ENCODE assay signal across 9 mouse cellular contexts in the genomic region with DNA sequence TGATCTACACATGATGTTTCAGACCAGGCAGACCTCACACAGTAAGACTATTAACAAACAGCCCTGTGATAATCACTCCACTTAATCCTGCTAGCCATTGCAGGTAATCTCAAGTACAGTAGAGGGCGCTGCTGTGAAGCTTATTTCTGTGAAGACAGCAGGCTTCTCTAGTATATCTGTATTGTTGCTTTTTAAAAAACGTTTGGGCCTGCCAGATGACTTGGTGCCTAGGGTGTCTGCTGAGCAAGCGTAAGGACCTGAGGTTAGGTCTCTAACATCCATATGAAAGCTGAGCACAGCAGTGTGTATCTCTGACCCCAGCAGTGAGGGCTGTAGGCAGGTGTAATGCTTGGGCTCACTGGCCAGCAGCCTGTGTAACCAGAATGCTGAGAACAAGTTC.
A peak's percentile ranks its signal among the peaks of the same experiment; 100 is the strongest.
DNase-seq lines count a peak whose midpoint lies in the region; ATAC-seq and TF ChIP-seq lines count a peak whose summit lies in the region.
"Had no signal": no experiment of that assay in that cellular context is flagged by ENCODE, and none has a peak within 500 bp of the region (broad histone marks: within the 10 kb centered on the region; RNA-seq: fewer than 3 reads in every experiment).

No protein-coding gene starts in this region.

- H3K9ac ChIP-seq in heart, adult 2 months (ENCODE audit: low read depth, low read length), result no peak overlapping the region
- H3K9ac ChIP-seq in hindbrain, embryonic 16.5 days (ENCODE audit: low read depth, low read length), result peak overlapping the region; percentile 38; the same call in 1 of the 2 replicates
- no peak overlapping the region for H3K9ac ChIP-seq in midbrain, embryonic 15.5 days
- H3K9ac ChIP-seq: limb, embryonic 15.5 days had no signal

- intact Hi-C loops in heart, adult 2 months (cut with DNase I), result loop anchor here (2.0 to 10.0 kb wide), 3 partner anchors 61 to 205 kb away; a partner anchor contains a TSS
- intact Hi-C loops in heart, postnatal 25 days (cut with DNase I), result loop anchor here (5.0 kb wide), 2 partner anchors 62 to 117 kb away; a partner anchor contains a TSS
- intact Hi-C loops in left cerebral cortex, postnatal 10 days (cut with DNase I), result loop anchor here (5.0 to 10.0 kb wide), 2 partner anchors 115 to 252 kb away; a partner anchor contains a TSS

- no peaks in the 10 kb centered on the region for H3K36me3 ChIP-seq in heart, adult 2 months (ENCODE audit: control insufficient read depth, insufficient read depth, low read length)
- no peaks in the 10 kb centered on the region for H3K36me3 ChIP-seq in hindbrain, embryonic 16.5 days (ENCODE audit: control insufficient read depth, insufficient read depth, low read length)
- H3K36me3 ChIP-seq in midbrain, embryonic 15.5 days (replicated peaks), result no peaks in the 10 kb centered on the region
- H3K36me3 ChIP-seq: limb, embryonic 15.5 days had no signal

- no peak overlapping the region for H3K4me2 ChIP-seq in hindbrain, embryonic 16.5 days (ENCODE audit: low read length)
- no peak overlapping the region for H3K4me2 ChIP-seq in midbrain, embryonic 15.5 days
- H3K4me2 ChIP-seq: limb, embryonic 15.5 days had no signal

- 19% methylated on average over 3 of the region's 3 CpGs for WGBS in heart, adult 2 months
- WGBS in hindbrain, embryonic 16.5 days, result 18% methylated on average over 3 of the region's 3 CpGs
- WGBS in midbrain, embryonic 15.5 days, result 25% methylated on average over 3 of the region's 3 CpGs

- peak in 1 of 2 experiments; percentile 18 for DNase-seq in heart, adult 2 months
- no peak for DNase-seq in heart, postnatal 25 days (ENCODE audit: low spot score)
- peak; percentile 61 for DNase-seq in MN1 (ENCODE audit: low spot score)
- DNase-seq in embryo, embryonic 11.5 days (ENCODE audit: low read depth, low spot score), result peak; percentile 40
- peak; percentile 22 to 33 for DNase-seq in left cerebral cortex, postnatal 10 days (ENCODE audit: extremely low spot score in 1 of 2, low spot score in 2 of 2)
- no peak for DNase-seq in spleen, postnatal 4 days (ENCODE audit: low spot score in 2 of 2)

- H3K27me3 ChIP-seq in heart, adult 2 months (ENCODE audit: control insufficient read depth, insufficient read depth, low read length), result no peaks in the 10 kb centered on the region
- no peaks in the 10 kb centered on the region for H3K27me3 ChIP-seq in hindbrain, embryonic 16.5 days (replicated peaks; ENCODE audit: control insufficient read depth, insufficient read depth, low read length)
- H3K27me3 ChIP-seq in midbrain, embryonic 15.5 days (replicated peaks), result no peaks in the 10 kb centered on the region
- H3K27me3 ChIP-seq: limb, embryonic 15.5 days had no signal

- H3K27ac ChIP-seq in heart, adult 2 months, result no peak overlapping the region
- H3K27ac ChIP-seq in hindbrain, embryonic 16.5 days (ENCODE audit: low read depth, low read length), result no peak overlapping the region
- no peak overlapping the region for H3K27ac ChIP-seq in midbrain, embryonic 15.5 days
- H3K27ac ChIP-seq: limb, embryonic 15.5 days had no signal

- H3K4me3 ChIP-seq in heart, adult 2 months, result no peak overlapping the region
- H3K4me3 ChIP-seq in hindbrain, embryonic 16.5 days (ENCODE audit: low read length), result no peak overlapping the region
- no peak overlapping the region for H3K4me3 ChIP-seq in midbrain, embryonic 15.5 days
- H3K4me3 ChIP-seq: limb, embryonic 15.5 days had no signal

- H3K79me2 ChIP-seq in heart, adult 2 months (replicated peaks; ENCODE audit: control insufficient read depth, insufficient read depth, low read length), result no peaks in the 10 kb centered on the region

- peak; percentile 81 for ATAC-seq in hindbrain, embryonic 16.5 days
- peak; percentile 71 for ATAC-seq in midbrain, embryonic 15.5 days (replicated peaks)

- TF ChIP-seq EP300 in heart, adult 2 months (IDR thresholded peaks at IDR 0.05; ENCODE audit: insufficient read depth, low read depth, low read length), result no peak

- TF ChIP-seq CTCF in heart, adult 2 months (IDR thresholded peaks at IDR 0.05), result peak; percentile 72

- peaks cover 2% of the 10 kb centered on the region; the same call in 1 of the 2 replicates for H3K4me1 ChIP-seq in heart, adult 2 months (ENCODE audit: control insufficient read depth, insufficient read depth, low read length)
- H3K4me1 ChIP-seq in hindbrain, embryonic 16.5 days (ENCODE audit: control insufficient read depth, insufficient read depth, low read depth, low read length), result peaks cover 2% of the 10 kb centered on the region; the same call in 1 of the 2 replicates
- 0 out of 2 replicates have a peak, but pooled peaks cover 2% of the 10 kb centered on the region for H3K4me1 ChIP-seq in midbrain, embryonic 15.5 days
- H3K4me1 ChIP-seq: limb, embryonic 15.5 days had no signal

- TF ChIP-seq POLR2A in heart, adult 2 months (IDR thresholded peaks at IDR 0.05; ENCODE audit: insufficient read depth, low read depth, low read length), result no peak

- H3K9me3 ChIP-seq in hindbrain, embryonic 16.5 days (ENCODE audit: control insufficient read depth, low read length), result no peaks in the 10 kb centered on the region
- H3K9me3 ChIP-seq in midbrain, embryonic 15.5 days, result no peaks in the 10 kb centered on the region
- H3K9me3 ChIP-seq: limb, embryonic 15.5 days had no signal

Comparison
In these comparisons a context has a peak if more than half of its experiments do, and no peak if none do; other contexts are left out.
1. DNase-seq: peak in MN1 (single experiment), embryo, embryonic 11.5 days (single experiment) and left cerebral cortex, postnatal 10 days (2 of 2); none in heart, postnatal 25 days (single experiment) and spleen, postnatal 4 days (0 of 2).